Mouse (Mus musculus) hindbrain, postnatal 0 days (tissue): ENCODE results near the gene Nlgn1. TPM values are rescaled to one million over a fixed set of nuclear protein-coding genes. Genes with fewer than 3 reads are reported as not detected.

ENCODE experiments used
- ATAC-seq: fragments of 200-750 bp; cut with Nextera tagmentation; 2 replicates; pipeline ENCODE4 v1.8.0; 2017; ENCODE audit warnings: mild to moderate bottlenecking, moderate TSS enrichment, moderate library complexity
- DNase-seq: peaks from one replicate; pipeline ENCODE4 v3.0.0-alpha.2; 2015; ENCODE audit warnings: low spot score
- H3K27ac ChIP-seq: fragments of 300-500 bp; sonication (generic); 2 replicates; pipeline ENCODE4 v1.5.1; 2014; ENCODE audit warnings: mild to moderate bottlenecking
- H3K27me3 ChIP-seq: fragments of 300-500 bp; sonication (generic); 2 replicates; pipeline ENCODE4 v1.6.1; 2014; ENCODE audit warnings: low read length, mixed read lengths; ENCODE audit not compliant: insufficient read depth
- H3K36me3 ChIP-seq: fragments of 300-500 bp; sonication (generic); 2 replicates; pipeline ENCODE4 v1.6.1; 2014; ENCODE audit warnings: low read length, mixed read lengths; ENCODE audit not compliant: insufficient read depth
- H3K4me1 ChIP-seq: fragments of 300-500 bp; sonication (generic); 2 replicates; pipeline ENCODE4 v1.6.1; 2014; ENCODE audit warnings: antibody characterized with exemption, low read length, mixed read lengths; ENCODE audit not compliant: insufficient read depth
- H3K4me2 ChIP-seq: fragments of 300-500 bp; sonication (generic); 2 replicates; pipeline ENCODE4 v1.6.1; 2014; ENCODE audit warnings: low read depth, mild to moderate bottlenecking, low read length, moderate library complexity, mixed read lengths
- H3K4me3 ChIP-seq: fragments of 300-500 bp; sonication (generic); 2 replicates; pipeline ENCODE4 v1.5.1; 2014; ENCODE audit warnings: low read length
- H3K9ac ChIP-seq: fragments of 300-500 bp; sonication (generic); replicated peaks from 2 replicates; pipeline ENCODE4 v1.6.1; 2014; ENCODE audit warnings: mild to moderate bottlenecking, low read length, moderate library complexity, mixed read lengths
- H3K9me3 ChIP-seq: fragments of 300-500 bp; sonication (generic); 2 replicates; pipeline ENCODE4 v1.6.1; 2016; ENCODE audit warnings: low read length, mixed read lengths
- CTCF ChIP-seq: IDR thresholded peaks from 2 replicates; pipeline ENCODE4 v1.5.1; 2016; ENCODE audit warnings: antibody characterized with exemption, control low read depth, low read depth
- WGBS: fragments of 180-500 bp; shearing (Covaris S2); extraction: QIAGEN DNeasy Blood & Tissue Kit; methylation state at CpG from one replicate; pipeline ENCODE4 v1.1.7; 2014; 5-methylcytosine and 5-hydroxymethylcytosine counted together
- polyA plus RNA-seq: library from polyadenylated mRNA; unstranded; fragments of >200 nt; fragmentation: Nextera tagmentation; extraction: Ambion mirVana; gene quantifications from 2 replicates; pipeline ENCODE4 v1.2.1, GENCODE M21; 2015
- total RNA-seq: library from RNA; depleted of rRNA; stranded (reverse); fragments of >200 nt; gene quantifications from 2 replicates; pipeline ENCODE4 v1.2.3, GENCODE M21; 2014

Nlgn1 gene
- total and polyA plus RNA-seq, 2 experiments from 2014 or later, result 28.4 to 61.5 TPM

GRCm38 (mm10) chr3:25675069-25675468 lies 657.2 kb downstream of the Nlgn1 start:
- H3K4me2 ChIP-seq, result no peak overlapping the region
- ATAC-seq (no peak), DNase-seq (peak; percentile 29)
- H3K36me3 ChIP-seq, result no peaks in the 10 kb centered on the region
- 64% methylated on average over 3 of the region's 3 CpGs for WGBS
- no peak overlapping the region for H3K4me3 ChIP-seq
- H3K27ac ChIP-seq, result no peak overlapping the region
- peak; percentile 61 for TF ChIP-seq CTCF
- no peaks in the 10 kb centered on the region for H3K27me3 ChIP-seq
- no peaks in the 10 kb centered on the region for H3K9me3 ChIP-seq
- no peaks in the 10 kb centered on the region for H3K4me1 ChIP-seq
- no peak overlapping the region for H3K9ac ChIP-seq

GRCm38 (mm10) chr3:25673408-25673807 lies 658.9 kb downstream of the Nlgn1 start:
- no peak for ATAC-seq
- no peak for TF ChIP-seq CTCF

GRCm38 (mm10) chr3:25672779-25673178 lies 659.5 kb downstream of the Nlgn1 start:
- DNase-seq, result no peak
- H3K4me1 ChIP-seq, result no peaks in the 10 kb centered on the region
- no peak overlapping the region for H3K4me3 ChIP-seq
- no peak overlapping the region for H3K4me2 ChIP-seq
- no peak for ATAC-seq
- H3K36me3 ChIP-seq, result no peaks in the 10 kb centered on the region
- H3K27ac ChIP-seq, result no peak overlapping the region
- H3K27me3 ChIP-seq, result no peaks in the 10 kb centered on the region
- no peaks in the 10 kb centered on the region for H3K9me3 ChIP-seq
- no peak for TF ChIP-seq CTCF
- no peak overlapping the region for H3K9ac ChIP-seq
- WGBS, result 39% methylated on average over 4 of the region's 4 CpGs

More at GRCm38 (mm10) chr3:25673408-25673807, 658.9 kb downstream of the Nlgn1 start:
- Histone ChIP-seq H3K27ac (no peak overlapping the region), H3K27me3 (no peaks in the 10 kb centered on the region), H3K9me3 (no peaks in the 10 kb centered on the region), H3K4me1 (no peaks in the 10 kb centered on the region), H3K9ac (no peak overlapping the region), H3K4me2 (no peak overlapping the region), H3K4me3 (no peak overlapping the region), H3K36me3 (no peaks in the 10 kb centered on the region)
- DNase-seq, result no peak
- 39% methylated on average over 5 of the region's 5 CpGs for WGBS

GRCm38 (mm10) chr3:25663464-25663863 lies 668.8 kb downstream of the Nlgn1 start:
- H3K4me2 ChIP-seq, result no peak overlapping the region
- DNase-seq, result no peak
- no peak for ATAC-seq
- no peaks in the 10 kb centered on the region for H3K9me3 ChIP-seq
- H3K9ac ChIP-seq, result no peak overlapping the region
- 90% methylated on average over 2 of the region's 2 CpGs for WGBS
- H3K4me1 ChIP-seq, result no peaks in the 10 kb centered on the region
- H3K4me3 ChIP-seq, result no peak overlapping the region
- no peaks in the 10 kb centered on the region for H3K36me3 ChIP-seq
- no peaks in the 10 kb centered on the region for H3K27me3 ChIP-seq
- TF ChIP-seq CTCF, result no peak
- H3K27ac ChIP-seq, result no peak overlapping the region

GRCm38 (mm10) chr3:25660285-25660684 lies 672.0 kb downstream of the Nlgn1 start:
- 0 out of 2 replicates have a peak, but pooled peaks have one; percentile 27 for ATAC-seq
- no peaks in the 10 kb centered on the region for H3K4me1 ChIP-seq
- TF ChIP-seq CTCF, result no peak

GRCm38 (mm10) chr3:25658006-25658405 lies 674.3 kb downstream of the Nlgn1 start:
- no peak for DNase-seq

More at GRCm38 (mm10) chr3:25660285-25660684, 672.0 kb downstream of the Nlgn1 start:
- H3K27me3 ChIP-seq, result no peaks in the 10 kb centered on the region
- H3K4me2 ChIP-seq, result no peak overlapping the region
- H3K27ac ChIP-seq, result no peak overlapping the region
- 70% methylated on average over 3 of the region's 3 CpGs for WGBS
- no peak overlapping the region for H3K9ac ChIP-seq
- no peaks in the 10 kb centered on the region for H3K36me3 ChIP-seq
- DNase-seq, result no peak
- H3K4me3 ChIP-seq, result no peak overlapping the region
- H3K9me3 ChIP-seq, result no peaks in the 10 kb centered on the region

GRCm38 (mm10) chr3:25657074-25657473 lies 675.2 kb downstream of the Nlgn1 start:
- ATAC-seq, result peak; percentile 32; the same call in 1 of the 2 replicates
- 58% methylated on average over 11 of the region's 11 CpGs for WGBS

More at GRCm38 (mm10) chr3:25658006-25658405, 674.3 kb downstream of the Nlgn1 start:
- no peak for ATAC-seq
- H3K27ac ChIP-seq, result no peak overlapping the region
- no peaks in the 10 kb centered on the region for H3K9me3 ChIP-seq
- H3K9ac ChIP-seq, result no peak overlapping the region
- H3K4me1 ChIP-seq, result no peaks in the 10 kb centered on the region
- H3K4me2 ChIP-seq, result no peak overlapping the region
- no peaks in the 10 kb centered on the region for H3K27me3 ChIP-seq
- H3K36me3 ChIP-seq, result no peaks in the 10 kb centered on the region
- WGBS, result 81% methylated on average over 14 of the region's 14 CpGs
- no peak for TF ChIP-seq CTCF
- no peak overlapping the region for H3K4me3 ChIP-seq

More at GRCm38 (mm10) chr3:25657074-25657473, 675.2 kb downstream of the Nlgn1 start:
- DNase-seq, result peak; percentile 51
- H3K9ac ChIP-seq, result no peak overlapping the region
- H3K27ac ChIP-seq, result no peak overlapping the region
- H3K4me2 ChIP-seq, result no peak overlapping the region
- H3K27me3 ChIP-seq, result no peaks in the 10 kb centered on the region
- TF ChIP-seq CTCF, result no peak
- H3K9me3 ChIP-seq, result no peaks in the 10 kb centered on the region
- no peaks in the 10 kb centered on the region for H3K4me1 ChIP-seq
- H3K4me3 ChIP-seq, result no peak overlapping the region
- no peaks in the 10 kb centered on the region for H3K36me3 ChIP-seq
